Mouse (Mus musculus) limb, embryonic 14.5 days (tissue): ENCODE results near the gene Wdr77. TPM values are rescaled to one million over a fixed set of nuclear protein-coding genes. Genes with fewer than 3 reads are reported as not detected.
"Not testable (repeated sequence)": the region's sequence is repeated elsewhere in the genome, so short reads cannot be mapped to it uniquely, and the experiment has no call there.

Experiments
- ATAC-seq: fragments of 200-750 bp; cut with Nextera tagmentation; 2 replicates; pipeline ENCODE4 v1.8.0; 2017; ENCODE audit warnings: low read depth, moderate number of reproducible peaks, moderate TSS enrichment; ENCODE audit not compliant: low FRiP score
- DNase-seq: peaks from one replicate; pipeline ENCODE4 v3.0.0-alpha.2; 2015; ENCODE audit warnings: low spot score
- H3K27ac ChIP-seq: fragments of 300-500 bp; sonication (generic); replicated peaks from 2 replicates; pipeline ENCODE4 v1.5.1; 2014; ENCODE audit warnings: low read depth, mild to moderate bottlenecking, low read length, moderate library complexity, mixed read lengths
- H3K27me3 ChIP-seq: fragments of 300-500 bp; sonication (generic); 2 replicates; pipeline ENCODE4 v1.6.1; 2014; ENCODE audit warnings: low read length, mixed read lengths; ENCODE audit not compliant: control insufficient read depth, insufficient read depth
- H3K36me3 ChIP-seq: fragments of 300-500 bp; sonication (generic); 2 replicates; pipeline ENCODE4 v1.6.1; 2014; ENCODE audit warnings: mild to moderate bottlenecking, low read length, moderate library complexity, mixed read lengths; ENCODE audit not compliant: control insufficient read depth, insufficient read depth
- H3K4me1 ChIP-seq: fragments of 300-500 bp; sonication (generic); 2 replicates; pipeline ENCODE4 v1.6.1; 2014; ENCODE audit warnings: antibody characterized with exemption, low read length, mixed read lengths; ENCODE audit not compliant: control insufficient read depth, insufficient read depth
- H3K4me2 ChIP-seq: fragments of 300-500 bp; sonication (generic); replicated peaks from 2 replicates; pipeline ENCODE4 v1.6.1; 2014; ENCODE audit warnings: low read depth, mild to moderate bottlenecking, low read length, moderate library complexity; ENCODE audit not compliant: severe bottlenecking
- H3K4me3 ChIP-seq: fragments of 300-500 bp; sonication (generic); replicated peaks from 2 replicates; pipeline ENCODE4 v1.5.1; 2014; ENCODE audit warnings: low read length
- H3K9ac ChIP-seq: fragments of 300-500 bp; sonication (generic); 2 replicates; pipeline ENCODE4 v1.6.1; 2014; ENCODE audit warnings: mild to moderate bottlenecking, low read depth, low read length, moderate library complexity; ENCODE audit not compliant: severe bottlenecking
- H3K9me3 ChIP-seq: fragments of 300-500 bp; sonication (generic); 2 replicates; pipeline ENCODE4 v1.6.1; 2016; ENCODE audit warnings: low read length; ENCODE audit not compliant: control insufficient read depth
- POLR2A ChIP-seq: fragments of 200-500 bp; IDR thresholded peaks from 2 replicates; pipeline ENCODE4 v1.8.0; 2012; ENCODE audit warnings: inconsistent platforms, mild to moderate bottlenecking, moderate library complexity, borderline replicate concordance; ENCODE audit not compliant: insufficient read depth, insufficient read length; ENCODE audit errors: extremely low read depth
- WGBS: fragments of 180-500 bp; shearing (Covaris S2); extraction: QIAGEN DNeasy Blood & Tissue Kit; methylation state at CpG from one replicate; pipeline ENCODE4 v1.1.7; 2014; 5-methylcytosine and 5-hydroxymethylcytosine counted together
- polyA plus RNA-seq, 2 experiments: library from polyadenylated mRNA; depleted of rRNA in 1 of 2; stranded (reverse) in 1 of 2; unstranded in 1 of 2; fragments of >200 nt; fragmentation: Nextera tagmentation in 1 of 2; extraction: Ambion mirVana in 1 of 2; gene quantifications; 2 replicates each; pipeline versions ENCODE4 v1.2.1 to v1.2.3; 2012 to 2014

Wdr77 gene
- polyA plus RNA-seq, 2 experiments, result 92.1 to 107 TPM

DNA sequence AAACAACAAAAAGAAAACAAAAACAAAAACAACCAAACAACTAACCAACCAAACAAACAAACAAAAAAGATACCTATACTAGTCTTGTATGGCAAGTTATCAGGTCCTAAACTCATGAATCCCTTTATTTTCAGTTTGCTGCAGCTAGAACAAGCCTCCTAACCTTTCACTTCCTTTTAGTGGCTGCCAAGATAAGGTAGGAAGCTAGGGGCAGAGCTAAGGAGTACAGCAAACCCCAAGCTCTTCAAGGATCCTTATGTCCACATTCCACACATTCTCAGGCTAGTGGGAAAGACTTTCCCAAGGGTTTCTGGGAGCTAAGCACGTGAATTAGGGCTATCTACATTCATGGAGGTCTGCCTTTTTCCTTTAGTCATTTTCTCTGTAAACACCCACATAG, 43.9 kb upstream of the Wdr77 start:
- Histone ChIP-seq H3K4me1 (0 out of 2 replicates have a peak, but pooled peaks cover 3% of the 10 kb centered on the region), H3K36me3 (no peaks in the 10 kb centered on the region), H3K9ac (no peak overlapping the region), H3K27ac (no peak overlapping the region), H3K4me3 (no peak overlapping the region), H3K9me3 (no peaks in the 10 kb centered on the region), H3K4me2 (no peak overlapping the region), H3K27me3 (no peaks in the 10 kb centered on the region)
- WGBS, result 27% methylated on average over 1 of the region's 1 CpGs
- ATAC-seq (no peak), DNase-seq (no peak)
- no peak for TF ChIP-seq POLR2A

DNA sequence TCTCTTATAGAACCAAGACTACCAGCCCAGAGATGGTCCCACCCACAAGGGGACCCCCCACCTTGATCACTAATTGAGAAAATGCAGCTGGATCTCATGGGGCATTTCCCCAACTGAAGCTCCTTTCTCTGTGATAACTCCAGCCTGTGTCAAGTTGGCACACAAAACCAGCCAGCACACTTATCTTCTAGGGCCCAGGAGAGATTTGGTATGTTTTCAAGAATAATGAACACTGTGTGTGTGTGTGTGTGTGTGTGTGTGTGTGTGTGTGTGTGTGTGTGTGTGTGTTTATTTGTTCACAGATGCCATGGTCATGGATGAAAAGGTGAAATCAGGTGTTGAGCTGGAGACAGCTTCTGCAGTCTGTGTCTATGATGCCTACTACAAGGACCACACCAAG, 42.7 kb upstream of the Wdr77 start:
- H3K36me3 ChIP-seq, H3K4me2 ChIP-seq, H3K9me3 ChIP-seq, DNase-seq, H3K4me3 ChIP-seq, H3K4me1 ChIP-seq, ATAC-seq, H3K27ac ChIP-seq, H3K9ac ChIP-seq, H3K27me3 ChIP-seq: not testable (repeated sequence)

DNA sequence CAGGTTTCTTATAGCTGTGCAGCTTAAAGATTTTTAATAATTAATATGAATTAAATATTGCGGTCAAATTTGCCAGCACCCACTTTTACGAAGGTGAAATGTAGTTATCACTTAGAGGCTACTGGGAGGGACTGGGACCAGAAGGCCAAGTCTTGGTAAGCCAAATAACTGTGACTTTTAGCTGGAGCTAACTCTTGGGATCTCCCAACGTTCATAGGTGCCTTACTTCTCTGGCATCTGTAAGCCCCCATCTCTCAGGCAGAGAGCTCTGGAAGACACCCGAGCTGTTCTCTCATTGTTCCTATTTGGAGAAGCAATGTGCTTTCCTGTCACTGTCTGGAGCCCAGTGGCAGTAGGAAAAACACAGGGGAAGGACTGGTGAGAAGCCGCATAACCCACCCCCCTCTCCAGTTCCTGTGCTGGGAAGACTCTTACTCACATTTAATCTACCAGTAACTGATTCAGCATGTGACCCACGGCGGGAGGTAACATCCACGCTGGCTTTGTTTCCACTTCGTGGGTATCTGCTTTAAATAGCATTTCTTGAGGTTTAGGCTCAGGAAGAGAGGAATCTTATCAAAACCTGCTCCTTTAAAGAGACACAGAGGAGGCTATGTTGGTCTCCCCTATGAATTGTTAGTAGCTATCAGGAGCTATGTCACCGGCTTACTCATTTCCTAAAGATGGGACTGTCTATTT, 41.4 kb upstream of the Wdr77 start:
- H3K9me3 ChIP-seq, result no peaks in the 10 kb centered on the region
- no peak for ATAC-seq
- TF ChIP-seq POLR2A, result no peak
- 55% methylated on average over 10 of the region's 10 CpGs for WGBS
- no peak overlapping the region for H3K4me2 ChIP-seq
- H3K36me3 ChIP-seq, result no peaks in the 10 kb centered on the region
- H3K4me1 ChIP-seq, result 0 out of 2 replicates have a peak, but pooled peaks cover 3% of the 10 kb centered on the region
- H3K9ac ChIP-seq, result no peak overlapping the region
- H3K4me3 ChIP-seq, result no peak overlapping the region
- no peak for DNase-seq
- H3K27ac ChIP-seq, result no peak overlapping the region
- no peaks in the 10 kb centered on the region for H3K27me3 ChIP-seq

DNA sequence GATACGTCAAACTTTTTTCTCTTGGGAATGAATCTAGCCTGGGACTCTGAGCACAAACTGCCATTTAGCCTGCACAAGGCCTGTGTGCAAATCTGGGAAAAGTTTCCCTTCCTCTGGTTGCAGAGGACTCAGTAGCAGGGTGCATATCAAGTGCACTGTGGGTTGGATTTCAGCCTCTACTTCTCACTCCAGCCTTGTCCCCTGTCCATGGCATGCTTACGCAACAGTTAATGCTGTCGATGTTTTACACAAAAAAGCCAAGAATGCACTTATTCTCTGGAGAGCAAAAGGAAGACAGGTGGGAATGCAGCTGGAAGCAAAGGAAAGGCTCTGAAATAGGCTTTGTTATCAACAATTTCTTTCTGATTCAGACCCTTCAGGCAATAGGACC, 40.8 kb upstream of the Wdr77 start:
- H3K36me3 ChIP-seq, result no peaks in the 10 kb centered on the region
- 0 out of 2 replicates have a peak, but pooled peaks cover 3% of the 10 kb centered on the region for H3K4me1 ChIP-seq
- DNase-seq (no peak), ATAC-seq (no peak)
- H3K9ac ChIP-seq, result no peak overlapping the region
- H3K4me2 ChIP-seq, result no peak overlapping the region
- WGBS, result 72% methylated on average over 3 of the region's 3 CpGs
- H3K4me3 ChIP-seq, result no peak overlapping the region
- no peak for TF ChIP-seq POLR2A
- no peaks in the 10 kb centered on the region for H3K9me3 ChIP-seq
- H3K27ac ChIP-seq, result no peak overlapping the region
- no peaks in the 10 kb centered on the region for H3K27me3 ChIP-seq

DNA sequence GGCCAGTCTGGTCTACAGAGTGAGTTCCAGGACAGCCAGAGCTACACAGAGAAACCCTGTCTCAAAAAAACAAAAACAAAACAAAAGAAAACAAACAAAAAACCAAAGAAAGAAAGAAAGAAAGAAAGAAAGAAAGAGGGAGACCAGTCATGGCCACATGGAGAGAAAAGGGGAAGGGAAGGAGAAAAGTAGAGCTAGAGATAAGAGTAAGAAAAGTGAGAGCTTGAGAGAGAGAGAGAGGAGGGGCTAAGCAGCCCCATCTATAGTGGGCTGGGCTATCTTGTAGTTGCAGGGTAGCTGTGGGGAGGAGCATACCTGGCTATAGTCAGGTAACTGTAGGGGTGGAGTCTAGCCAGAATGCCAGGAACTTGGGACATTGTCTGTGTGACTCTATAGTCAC, 38.4 kb upstream of the Wdr77 start:
- not testable (repeated sequence) for H3K4me3 ChIP-seq, H3K27ac ChIP-seq, H3K4me2 ChIP-seq, H3K9me3 ChIP-seq, H3K4me1 ChIP-seq, DNase-seq, H3K27me3 ChIP-seq, H3K9ac ChIP-seq, ATAC-seq, H3K36me3 ChIP-seq

DNA sequence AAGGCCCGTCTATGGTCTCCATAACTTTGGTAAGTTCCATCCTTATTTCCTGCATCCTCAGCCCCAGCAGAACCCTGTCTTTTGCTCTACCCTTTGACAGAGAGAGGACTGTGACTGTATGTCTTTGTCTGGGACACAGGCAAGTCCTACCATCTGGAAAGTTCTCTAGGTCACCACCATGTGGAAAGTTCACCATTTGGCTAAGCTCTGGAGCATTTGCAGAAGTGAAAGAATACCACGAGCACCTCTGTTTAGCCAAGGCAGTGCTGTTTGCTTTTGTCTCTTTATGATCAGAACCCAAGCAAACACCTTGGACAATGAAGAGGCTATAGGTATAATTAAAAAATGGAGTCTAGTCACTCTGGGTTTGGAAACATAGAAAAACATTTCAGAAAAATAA, 37.2 kb upstream of the Wdr77 start:
- no peaks in the 10 kb centered on the region for H3K36me3 ChIP-seq
- H3K4me2 ChIP-seq, result no peak overlapping the region
- DNase-seq, result no peak
- TF ChIP-seq POLR2A, result no peak
- ATAC-seq, result no peak
- no peaks in the 10 kb centered on the region for H3K9me3 ChIP-seq
- H3K27me3 ChIP-seq, result no peaks in the 10 kb centered on the region
- no peak overlapping the region for H3K27ac ChIP-seq
- 0 out of 2 replicates have a peak, but pooled peaks cover 3% of the 10 kb centered on the region for H3K4me1 ChIP-seq
- no peak overlapping the region for H3K4me3 ChIP-seq
- WGBS, result 88% methylated on average over 2 of the region's 2 CpGs
- H3K9ac ChIP-seq, result no peak overlapping the region
